Mouse (Mus musculus) lung, adult 2 months (tissue): ENCODE measurements around the gene Hs6st3.

ENCODE experiments used
- CTCF ChIP-seq: fragments of 200-500 bp; IDR thresholded peaks from 2 replicates; pipeline ENCODE4 v1.5.1; 2011; ENCODE audit warnings: mild to moderate bottlenecking, low read length, control low read depth; ENCODE audit not compliant: insufficient read depth
- POLR2A ChIP-seq: fragments of 200-500 bp; IDR thresholded peaks from 2 replicates; pipeline ENCODE4 v1.6.1; 2011; ENCODE audit warnings: low read depth, mild to moderate bottlenecking, control low read depth, low read length, borderline replicate concordance; ENCODE audit errors: extremely low read depth

DNA sequence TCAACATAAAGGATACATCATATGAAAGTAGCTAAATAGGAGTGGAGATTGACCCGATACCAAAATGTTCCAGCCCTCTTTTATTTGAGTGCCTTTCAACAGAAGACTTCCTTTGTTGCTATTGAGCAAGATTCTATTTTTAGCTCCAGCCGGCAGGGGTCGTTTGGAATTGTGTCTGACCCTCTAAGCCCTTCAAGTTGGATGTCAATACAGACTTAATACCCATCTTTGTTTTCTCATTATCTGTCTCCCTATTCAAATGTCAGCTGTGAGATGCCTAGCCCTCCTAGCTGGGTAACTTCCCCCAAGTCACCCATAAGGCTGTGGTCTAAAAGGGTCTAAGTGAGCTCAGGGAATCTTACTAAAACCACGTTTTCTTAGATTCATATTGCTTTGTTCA lies 312.3 kb downstream of the Hs6st3 start:
- TF ChIP-seq CTCF (no peak), POLR2A (no peak)
